Mouse (Mus musculus): ENCODE measurements around the gene Dpysl4.

Dpysl4 gene

GRCm38 (mm10) chr7:139151116-139151515, 65.3 kb downstream of the Dpysl4 start:
- DNase-seq (ENCODE audit: low spot score): no peak

Data from ovary, postnatal 36 days (tissue).